Mouse (Mus musculus): Measurements from ENCODE around the gene Slc4a4.

GRCm38 (mm10) chr5:88885944-88886343 lies 674 bp upstream of the Slc4a4 start:
- TF ChIP-seq POLR2A (IDR thresholded peaks at IDR 0.05; ENCODE audit: extremely low read depth, insufficient read depth, low read length) (no peak), CTCF (IDR thresholded peaks at IDR 0.05; ENCODE audit: low read depth, low read length) (no peak)
